Mouse (Mus musculus): ENCODE data around the gene Nos1ap. TPM values are rescaled to one million over a fixed set of nuclear protein-coding genes. Genes with fewer than 3 reads are reported as not detected.

Nos1ap gene
- polyA plus RNA-seq, 1 experiment from 2014 or later: 7.6 TPM

DNA sequence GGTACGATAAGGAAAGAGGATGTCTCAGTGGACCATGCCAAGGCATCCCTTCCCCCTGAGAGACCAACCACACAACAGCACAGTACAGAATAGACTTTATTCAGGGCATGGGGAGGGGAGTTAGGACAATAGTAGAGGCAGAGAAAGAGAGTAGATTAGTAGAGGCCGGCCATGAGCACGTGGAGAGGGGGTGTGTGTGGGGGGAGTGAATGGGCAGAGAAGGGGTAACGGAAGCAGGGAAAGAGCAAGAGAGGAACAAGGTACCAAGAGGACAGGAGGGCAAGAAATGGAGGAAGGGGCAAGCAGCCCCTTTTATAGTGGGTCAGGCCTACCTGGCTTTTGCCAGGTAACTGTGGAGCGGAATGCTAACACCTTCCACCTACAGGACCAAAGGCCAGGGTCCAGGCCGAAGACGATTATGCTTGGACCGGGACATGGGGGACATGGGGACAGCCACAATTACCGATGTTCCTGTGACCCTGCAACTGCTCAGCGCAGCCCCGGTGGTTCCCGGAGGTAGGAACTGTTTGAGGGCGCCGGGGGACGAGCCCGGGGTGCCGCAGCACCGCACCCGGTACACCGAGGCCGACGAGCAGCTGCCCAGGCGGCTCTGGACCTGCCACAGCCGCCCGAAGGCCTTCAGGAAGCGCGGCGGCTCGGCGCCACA lies 334.6 kb downstream of the Nos1ap start:
- ChIA-PET CTCF (no interaction called here), POLR2A (no interaction called here)
- no peak for DNase-seq (ENCODE audit: low read depth, low spot score)
- no peak for TF ChIP-seq CTCF (IDR thresholded peaks at IDR 0.05)
- no peak for ATAC-seq
- H3K27me3 ChIP-seq: no peaks in the 10 kb centered on the region
- in situ Hi-C loops (cut with MboI; ENCODE audit: low pct_unique_long_range_greater_than_20kb): no loop called here

Other genes starting within 250 kb of the Nos1ap start
- 2.5 TPM for gene Olfml2b, start 54.7 kb upstream of the Nos1ap start, polyA plus RNA-seq (2021)